ENCODE assay signal across 18 mouse cellular contexts in the genomic region with DNA sequence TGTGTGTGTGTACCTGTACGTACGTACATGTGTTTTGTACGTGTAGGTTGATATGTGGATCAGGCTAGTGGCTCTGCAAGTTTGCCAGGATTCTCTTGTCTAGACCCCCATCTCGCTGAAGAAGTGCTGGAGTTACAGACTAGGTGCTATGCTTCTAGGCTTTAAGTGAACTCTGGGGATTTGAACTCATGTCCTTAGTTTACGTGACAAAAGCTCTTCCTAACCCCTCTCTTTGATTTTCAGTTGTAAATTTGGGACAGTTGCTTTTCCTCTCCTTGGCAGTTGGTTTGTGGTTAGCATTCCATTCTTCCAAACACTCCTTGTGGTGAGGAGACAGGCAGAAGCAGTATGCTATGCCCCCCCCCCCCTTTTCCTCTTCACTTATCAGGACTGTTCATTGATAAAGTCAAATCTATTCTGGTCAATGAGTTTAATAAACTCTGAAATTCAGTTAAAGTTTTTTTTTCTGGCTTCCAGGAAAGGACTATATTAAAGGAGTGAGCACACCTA.
"Had no signal": no experiment of that assay in that cellular context is flagged by ENCODE, and none has a peak within 500 bp of the region (broad histone marks: within the 10 kb centered on the region; RNA-seq: fewer than 3 reads in every experiment).

No protein-coding gene starts in this region.

- H3K27ac ChIP-seq: kidney, embryonic 15.5 days; limb, embryonic 12.5 days; limb, embryonic 15.5 days; liver, embryonic 14.5 days; macrophage; midbrain, embryonic 13.5 days; neural tube, embryonic 12.5 days; stomach, embryonic 15.5 days had no signal

- H3K9ac ChIP-seq: kidney, embryonic 15.5 days; limb, embryonic 12.5 days; limb, embryonic 15.5 days; liver, embryonic 14.5 days; liver, postnatal 0 days; lung, embryonic 14.5 days; midbrain, embryonic 13.5 days; neural tube, embryonic 12.5 days; stomach, embryonic 15.5 days had no signal

- DNase-seq: kidney, adult 18-20 months; kidney, postnatal 10 days; kidney, postnatal 36 days; left cerebral cortex, postnatal 4 days; liver, postnatal 0 days; lung, embryonic 14.5 days; retina, postnatal 1 day; right cerebral cortex, postnatal 25 days; spleen, adult 18-20 months; thymus, postnatal 25 days had no signal

- H3K4me3 ChIP-seq: kidney, embryonic 15.5 days; limb, embryonic 12.5 days; limb, embryonic 15.5 days; midbrain, embryonic 13.5 days; neural tube, embryonic 12.5 days; stomach, embryonic 15.5 days had no signal

- H3K27me3 ChIP-seq: kidney, embryonic 15.5 days; limb, embryonic 15.5 days; midbrain, embryonic 13.5 days; neural tube, embryonic 12.5 days; stomach, embryonic 15.5 days had no signal

- H3K36me3 ChIP-seq: kidney, embryonic 15.5 days; limb, embryonic 12.5 days; limb, embryonic 15.5 days; midbrain, embryonic 13.5 days; neural tube, embryonic 12.5 days; stomach, embryonic 15.5 days had no signal
